Mouse (Mus musculus) midbrain, embryonic 15.5 days (tissue): Measurements from ENCODE around the gene Txnrd1. TPM values are rescaled to one million over a fixed set of nuclear protein-coding genes. Genes with fewer than 3 reads are reported as not detected.
A peak's percentile ranks its signal among the peaks of the same experiment; 100 is the strongest.

Experiments used
- ATAC-seq: fragments of 200-750 bp; cut with Nextera tagmentation; replicated peaks from 2 replicates; pipeline ENCODE4 v1.8.0; 2017; ENCODE audit warnings: moderate TSS enrichment
- H3K27ac ChIP-seq: fragments of 300-500 bp; sonication (generic); 2 replicates; pipeline ENCODE4 v1.5.1; 2015; ENCODE audit warnings: mild to moderate bottlenecking, inconsistent platforms
- H3K27me3 ChIP-seq: fragments of 300-500 bp; sonication (generic); replicated peaks from 2 replicates; pipeline ENCODE4 v1.6.1; 2015; ENCODE audit warnings: inconsistent platforms
- H3K36me3 ChIP-seq: fragments of 300-500 bp; sonication (generic); replicated peaks from 2 replicates; pipeline ENCODE4 v1.6.1; 2015; ENCODE audit warnings: inconsistent platforms
- H3K4me1 ChIP-seq: fragments of 300-500 bp; sonication (generic); 2 replicates; pipeline ENCODE4 v1.6.1; 2015; ENCODE audit warnings: inconsistent platforms
- H3K4me2 ChIP-seq: fragments of 300-500 bp; sonication (generic); 2 replicates; pipeline ENCODE4 v1.6.1; 2015; ENCODE audit warnings: inconsistent platforms, mild to moderate bottlenecking, moderate library complexity
- H3K4me3 ChIP-seq: fragments of 300-500 bp; sonication (generic); 2 replicates; pipeline ENCODE4 v1.5.1; 2015; ENCODE audit warnings: mild to moderate bottlenecking, inconsistent platforms
- H3K9ac ChIP-seq: fragments of 300-500 bp; sonication (generic); 2 replicates; pipeline ENCODE4 v1.6.1; 2015; ENCODE audit warnings: mild to moderate bottlenecking, inconsistent platforms
- H3K9me3 ChIP-seq: fragments of 300-500 bp; sonication (generic); 2 replicates; pipeline ENCODE4 v1.6.1; 2016; ENCODE audit warnings: inconsistent platforms
- WGBS: fragments of 180-500 bp; shearing (Covaris S2); methylation state at CpG from one replicate; pipeline ENCODE4 v1.1.7; 2015; ENCODE audit warnings: mixed read lengths; 5-methylcytosine and 5-hydroxymethylcytosine counted together
- polyA plus RNA-seq: library from polyadenylated mRNA; unstranded; fragments of >200 nt; fragmentation: Nextera tagmentation; extraction: Ambion mirVana; gene quantifications from 2 replicates; pipeline ENCODE4 v1.2.1, GENCODE M21; 2015

Gene Txnrd1
- polyA plus RNA-seq, 1 experiment from 2014 or later = 113 TPM

- ATAC-seq = no peak
- 85% methylated on average over 16 of the region's 16 CpGs for WGBS
- H3K9me3 ChIP-seq = no peaks in the 10 kb centered on the region
- H3K36me3 ChIP-seq = peaks cover 53% of the 10 kb centered on the region
- no peak overlapping the region for H3K4me3 ChIP-seq
- H3K4me2 ChIP-seq = no peak overlapping the region
- H3K4me1 ChIP-seq = peaks cover 3% of the 10 kb centered on the region
- H3K27me3 ChIP-seq = no peaks in the 10 kb centered on the region
- no peak overlapping the region for H3K27ac ChIP-seq
- H3K9ac ChIP-seq = no peak overlapping the region
These were observed 42.5 kb downstream of the Txnrd1 start for GRCm38 (mm10) chr10:82876076-82876796.

DNA sequence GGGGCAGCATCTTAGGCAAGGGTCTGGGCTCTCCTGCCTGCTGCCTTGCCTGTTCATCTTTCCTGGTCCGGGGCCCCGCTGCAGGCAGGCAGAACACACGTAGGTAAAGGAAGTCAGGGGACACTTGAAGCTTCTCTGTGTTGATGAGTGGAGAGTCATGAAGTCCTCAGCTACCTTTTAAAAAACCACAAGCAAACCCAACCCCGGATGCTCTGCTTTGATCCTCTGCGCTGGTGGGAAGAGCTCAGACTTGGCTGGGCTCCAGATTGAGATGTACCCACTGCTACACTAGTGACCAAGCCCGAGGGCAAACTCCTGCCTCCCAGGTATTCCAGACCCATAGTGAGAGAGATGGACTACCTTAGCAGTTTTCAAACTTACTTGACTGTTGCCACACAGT, 53.6 kb downstream of the Txnrd1 start:
- no peaks in the 10 kb centered on the region for H3K9me3 ChIP-seq
- peaks cover 35% of the 10 kb centered on the region for H3K36me3 ChIP-seq
- H3K27me3 ChIP-seq = no peaks in the 10 kb centered on the region
- H3K4me3 ChIP-seq = no peak overlapping the region
- no peak overlapping the region for H3K9ac ChIP-seq
- no peaks in the 10 kb centered on the region for H3K4me1 ChIP-seq
- 96% methylated on average over 6 of the region's 6 CpGs for WGBS
- no peak for ATAC-seq
- no peak overlapping the region for H3K4me2 ChIP-seq
- no peak overlapping the region for H3K27ac ChIP-seq

GRCm38 (mm10) chr10:82888576-82888975, 54.8 kb downstream of the Txnrd1 start:
- Histone ChIP-seq H3K4me3 (no peak overlapping the region), H3K36me3 (peaks cover 39% of the 10 kb centered on the region), H3K9me3 (no peaks in the 10 kb centered on the region), H3K4me2 (no peak overlapping the region), H3K9ac (no peak overlapping the region), H3K27ac (no peak overlapping the region), H3K4me1 (no peaks in the 10 kb centered on the region), H3K27me3 (no peaks in the 10 kb centered on the region)
- WGBS = 92% methylated on average over 8 of the region's 8 CpGs
- ATAC-seq = no peak

- H3K9ac ChIP-seq = no peak overlapping the region
- no peak overlapping the region for H3K4me3 ChIP-seq
- H3K27me3 ChIP-seq = no peaks in the 10 kb centered on the region
- H3K4me1 ChIP-seq = no peaks in the 10 kb centered on the region
- no peaks in the 10 kb centered on the region for H3K9me3 ChIP-seq
- peaks cover 42% of the 10 kb centered on the region for H3K36me3 ChIP-seq
- no peak overlapping the region for H3K27ac ChIP-seq
- H3K4me2 ChIP-seq = no peak overlapping the region
- ATAC-seq = no peak
- whole genome bisulfite sequencing = 73% methylated on average over 9 of the region's 9 CpGs
These were observed 55.8 kb downstream of the Txnrd1 start for GRCm38 (mm10) chr10:82889447-82889973.

DNA sequence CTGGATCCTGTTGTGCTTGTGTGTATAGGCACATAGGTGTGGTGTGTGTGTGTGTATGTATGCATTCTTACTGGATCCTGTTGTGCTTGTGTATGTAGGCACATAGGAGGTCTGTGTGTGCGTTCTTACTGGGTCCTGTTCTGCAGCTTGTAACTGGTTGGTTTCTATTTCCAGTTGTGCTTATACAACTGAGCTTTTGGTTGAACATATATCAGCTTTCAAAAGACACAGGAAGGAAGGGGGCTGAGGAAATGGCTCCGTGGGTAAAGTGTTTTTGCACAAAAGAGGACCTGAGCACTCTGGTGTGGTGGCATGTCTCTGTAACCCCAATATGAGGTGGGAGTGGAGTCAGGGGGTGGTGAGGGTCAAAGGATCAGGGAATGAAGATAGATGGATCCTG, 57.2 kb downstream of the Txnrd1 start:
- 90% methylated on average over 2 of the region's 2 CpGs for WGBS
- Histone ChIP-seq H3K9me3 (no peaks in the 10 kb centered on the region), H3K4me2 (no peak overlapping the region), H3K9ac (no peak overlapping the region), H3K4me3 (no peak overlapping the region), H3K4me1 (no peaks in the 10 kb centered on the region), H3K36me3 (peaks cover 35% of the 10 kb centered on the region), H3K27me3 (no peaks in the 10 kb centered on the region), H3K27ac (no peak overlapping the region)
- no peak for ATAC-seq

DNA sequence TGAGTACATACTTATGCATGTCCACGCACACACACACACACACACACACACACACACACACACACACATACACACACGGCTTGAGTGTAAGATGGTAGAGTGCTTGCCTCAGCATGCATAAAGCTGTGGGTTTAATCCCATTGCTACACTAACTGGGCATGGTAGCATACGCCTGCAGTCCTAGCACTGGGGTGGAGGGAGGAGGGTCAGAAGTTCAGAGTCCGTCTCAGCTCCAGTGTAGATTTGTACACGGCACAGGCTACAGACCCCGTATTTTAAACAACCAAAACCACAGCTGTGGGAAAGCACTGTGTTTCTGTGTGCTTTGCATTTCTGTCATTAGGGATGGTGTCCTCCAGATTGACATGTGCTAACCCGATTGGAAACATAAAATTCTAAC, 57.7 kb downstream of the Txnrd1 start:
- 83% methylated on average over 7 of the region's 7 CpGs for WGBS
- Histone ChIP-seq H3K4me1 (no peaks in the 10 kb centered on the region), H3K27ac (no peak overlapping the region)

DNA sequence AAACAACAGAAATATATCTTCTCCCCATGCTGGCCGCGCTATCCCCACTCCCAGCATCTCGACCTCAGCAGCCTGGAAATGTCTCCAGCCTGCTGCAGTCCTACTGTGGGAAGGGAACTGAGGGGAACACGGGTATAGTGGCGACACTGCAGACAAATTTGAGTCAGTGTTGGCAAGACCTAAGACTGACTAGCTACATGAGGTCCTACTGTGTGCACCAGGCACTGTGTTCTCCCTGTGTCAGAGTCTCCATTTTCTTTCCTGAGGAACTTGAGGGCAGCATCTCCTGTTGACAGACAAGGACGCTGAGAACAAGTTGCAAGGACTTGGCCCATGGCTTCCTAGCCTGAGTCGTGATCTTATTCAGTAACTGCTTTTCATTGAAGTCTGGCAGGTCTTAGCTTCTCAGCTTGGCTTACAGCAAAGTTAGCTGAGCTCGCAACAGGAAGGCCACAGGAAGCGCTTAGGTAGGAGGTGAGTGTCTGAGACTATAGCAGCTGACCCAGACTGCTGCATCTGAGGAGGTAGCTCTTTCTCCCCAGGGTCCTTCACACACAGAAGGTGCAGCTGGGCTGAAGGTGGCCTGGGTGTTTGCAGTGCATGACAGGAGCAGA, 58.8 kb downstream of the Txnrd1 start:
- H3K27ac ChIP-seq = no peak overlapping the region
- no peaks in the 10 kb centered on the region for H3K27me3 ChIP-seq
- no peak overlapping the region for H3K4me2 ChIP-seq
- H3K36me3 ChIP-seq = peaks cover 32% of the 10 kb centered on the region
- 92% methylated on average over 9 of the region's 9 CpGs for WGBS
- no peak overlapping the region for H3K4me3 ChIP-seq
- no peak for ATAC-seq
- no peaks in the 10 kb centered on the region for H3K4me1 ChIP-seq
- H3K9me3 ChIP-seq = no peaks in the 10 kb centered on the region
- no peak overlapping the region for H3K9ac ChIP-seq

More for the DNA sequence above, 57.7 kb downstream of the Txnrd1 start:
- Histone ChIP-seq H3K27me3 (no peaks in the 10 kb centered on the region), H3K9me3 (no peaks in the 10 kb centered on the region), H3K9ac (no peak overlapping the region), H3K36me3 (peaks cover 33% of the 10 kb centered on the region), H3K4me2 (no peak overlapping the region), H3K4me3 (no peak overlapping the region)
- ATAC-seq = no peak

- Histone ChIP-seq H3K27me3 (no peaks in the 10 kb centered on the region), H3K4me2 (no peak overlapping the region), H3K4me1 (no peaks in the 10 kb centered on the region), H3K4me3 (no peak overlapping the region), H3K27ac (no peak overlapping the region), H3K9ac (no peak overlapping the region), H3K9me3 (no peaks in the 10 kb centered on the region), H3K36me3 (peaks cover 32% of the 10 kb centered on the region)
- 73% methylated on average over 18 of the region's 18 CpGs for WGBS
- ATAC-seq = no peak
These were observed 60.3 kb downstream of the Txnrd1 start for GRCm38 (mm10) chr10:82893872-82894650.

- Histone ChIP-seq H3K36me3 (peaks cover 22% of the 10 kb centered on the region; the same call in 1 of the 2 replicates), H3K9me3 (no peaks in the 10 kb centered on the region), H3K9ac (no peak overlapping the region), H3K4me2 (no peak overlapping the region), H3K4me3 (no peak overlapping the region), H3K27me3 (no peaks in the 10 kb centered on the region), H3K27ac (no peak overlapping the region), H3K4me1 (peaks cover 20% of the 10 kb centered on the region)
- ATAC-seq = no peak
- WGBS = 97% methylated on average over 13 of the region's 13 CpGs
These were observed 64.2 kb downstream of the Txnrd1 start for GRCm38 (mm10) chr10:82897936-82898335.

DNA sequence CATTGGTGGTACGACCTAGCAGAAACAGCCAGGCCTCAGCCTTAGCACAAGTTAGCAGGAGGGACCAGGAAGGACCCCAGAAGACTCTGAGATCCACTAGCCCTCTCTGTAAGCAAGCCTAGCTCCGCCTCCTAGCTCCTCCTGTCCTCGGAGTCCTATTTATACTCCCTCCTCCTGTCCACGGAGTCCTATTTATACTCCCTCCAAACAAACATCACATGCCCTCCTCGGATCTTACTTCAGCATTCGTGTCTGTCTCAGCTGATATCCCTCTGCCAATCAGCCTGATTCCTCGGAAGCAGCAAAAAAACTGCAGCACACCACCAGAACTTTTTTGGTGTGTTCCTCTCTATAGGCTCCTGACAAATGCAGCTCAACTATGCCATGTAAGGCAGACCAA, 65.1 kb downstream of the Txnrd1 start:
- WGBS = 69% methylated on average over 7 of the region's 7 CpGs

GRCm38 (mm10) chr10:82899810-82900421, 66.2 kb downstream of the Txnrd1 start:
- 0 out of 2 replicates have a peak overlapping the region, but pooled peaks have one; percentile 15 for H3K4me3 ChIP-seq

More for the DNA sequence above, 65.1 kb downstream of the Txnrd1 start:
- no peak overlapping the region for H3K27ac ChIP-seq
- peaks cover 14% of the 10 kb centered on the region; the same call in 1 of the 2 replicates for H3K36me3 ChIP-seq
- no peak overlapping the region for H3K4me2 ChIP-seq
- H3K9me3 ChIP-seq = no peaks in the 10 kb centered on the region
- H3K4me3 ChIP-seq = no peak overlapping the region
- H3K27me3 ChIP-seq = no peaks in the 10 kb centered on the region
- ATAC-seq = no peak
- no peak overlapping the region for H3K9ac ChIP-seq
- H3K4me1 ChIP-seq = peaks cover 20% of the 10 kb centered on the region

DNA sequence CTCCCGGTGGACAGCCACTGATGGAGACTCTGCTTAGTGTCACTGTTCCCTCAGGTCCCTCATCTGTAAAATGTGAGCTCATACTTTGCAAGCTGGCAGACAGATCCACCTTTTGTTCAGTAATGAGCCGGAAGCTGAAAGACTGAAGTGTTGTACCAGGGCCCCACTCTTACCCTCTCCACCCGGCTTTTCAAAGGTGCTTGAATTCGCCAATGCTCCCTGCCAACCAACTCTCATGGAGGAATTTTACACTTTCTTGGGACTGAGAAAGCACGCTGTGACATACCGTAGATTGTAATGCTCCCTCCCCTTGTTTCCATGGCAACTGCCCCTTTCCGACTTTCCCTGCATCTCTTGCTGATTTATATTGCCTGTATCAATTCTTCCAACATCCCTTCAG, 66.8 kb downstream of the Txnrd1 start:
- Histone ChIP-seq H3K9ac (no peak overlapping the region), H3K27me3 (no peaks in the 10 kb centered on the region), H3K4me3 (0 out of 2 replicates have a peak overlapping the region, but pooled peaks have one; percentile 15), H3K4me1 (peaks cover 20% of the 10 kb centered on the region), H3K9me3 (no peaks in the 10 kb centered on the region), H3K4me2 (peak overlapping the region; percentile 43), H3K36me3 (peaks cover 14% of the 10 kb centered on the region; the same call in 1 of the 2 replicates), H3K27ac (peak overlapping the region; percentile 47)
- peak; percentile 49 for ATAC-seq
- 7% methylated on average over 7 of the region's 7 CpGs for WGBS

More at GRCm38 (mm10) chr10:82899810-82900421, 66.2 kb downstream of the Txnrd1 start:
- 50% methylated on average over 16 of the region's 16 CpGs for WGBS
- Histone ChIP-seq H3K36me3 (peaks cover 14% of the 10 kb centered on the region; the same call in 1 of the 2 replicates), H3K27ac (peak overlapping the region; percentile 47), H3K9ac (no peak overlapping the region), H3K9me3 (no peaks in the 10 kb centered on the region), H3K4me2 (peak overlapping the region; percentile 43), H3K27me3 (no peaks in the 10 kb centered on the region), H3K4me1 (peaks cover 20% of the 10 kb centered on the region)
- peak; percentile 70 for ATAC-seq
